15 mouse cellular contexts compared by ENCODE assay signal in genomic region chr14:69536539-69536938, GRCm38 (mm10). TPM values are rescaled to one million over a fixed set of nuclear protein-coding genes. Genes with fewer than 3 reads are reported as not detected.
"Had no signal": no experiment of that assay in that cellular context is flagged by ENCODE, and none has a peak within 500 bp of the region (broad histone marks: within the 10 kb centered on the region; RNA-seq: fewer than 3 reads in every experiment).

No protein-coding gene starts in this region.

RNA-seq across cellular contexts. Expression of gene Gm27179, which starts 24.2 kb away (rescaled TPM):
- total RNA-seq: layer of hippocampus, adult 18-20 months; layer of hippocampus, postnatal 14 days; left cerebral cortex, adult 8-10 months; left cerebral cortex, postnatal 14 days; left cerebral cortex, postnatal 4 days; midbrain, postnatal 0 days had no signal
- polyA plus RNA-seq: inflammation-experienced regulatory T-cells, adult 6 months; kidney, embryonic 16.5 days; limb, embryonic 12.5 days; lung, embryonic 16.5 days; midbrain, embryonic 11.5 days; midbrain, embryonic 14.5 days; midbrain, postnatal 0 days; neural tube, embryonic 11.5 days; neural tube, embryonic 14.5 days; thymus, postnatal 0 days had no signal

RNA-seq across cellular contexts. Expression of gene Gm16867, which starts 33.4 kb away (rescaled TPM):
- total RNA-seq: midbrain, postnatal 0 days had no signal
- polyA plus RNA-seq: kidney, embryonic 16.5 days; limb, embryonic 12.5 days; lung, embryonic 16.5 days; midbrain, embryonic 11.5 days; midbrain, embryonic 14.5 days; midbrain, postnatal 0 days; neural tube, embryonic 11.5 days; neural tube, embryonic 14.5 days; thymus, postnatal 0 days had no signal
